Mouse (Mus musculus) bone marrow macrophage, adult 2 months (primary cell): Measurements from ENCODE around the gene Perm1.

Source experiments
- CTCF ChIP-seq: IDR thresholded peaks from 2 replicates; pipeline ENCODE4 v1.5.1; 2012; ENCODE audit warnings: low read depth, mild to moderate bottlenecking, low read length, moderate library complexity
- POLR2A ChIP-seq: IDR thresholded peaks from 2 replicates; pipeline ENCODE4 v1.6.1; 2012; ENCODE audit warnings: mild to moderate bottlenecking, low read depth, low read length, borderline replicate concordance

GRCm38 (mm10) chr4:156251081-156251480 is 35.4 kb downstream of the Perm1 start:
- TF ChIP-seq CTCF = no peak
- no peak for TF ChIP-seq POLR2A
